Mouse (Mus musculus): ENCODE results near the gene Rsc1a1.

- TF ChIP-seq CTCF (IDR thresholded peaks at IDR 0.05; ENCODE audit: control insufficient read depth, insufficient read depth, insufficient replicate concordance, low read depth, low read length), result no peak
- no peak for TF ChIP-seq POLR2A (IDR thresholded peaks at IDR 0.05; ENCODE audit: control insufficient read depth, low read depth, low read length)
Observed at GRCm38 (mm10) chr4:141672325-141672724, 13.1 kb downstream of the Rsc1a1 start.

All from testis, adult 2 months (tissue).